Mouse (Mus musculus): ENCODE measurements around the gene Lmntd1.
"Not testable (repeated sequence)": the region's sequence is repeated elsewhere in the genome, so short reads cannot be mapped to it uniquely, and the experiment has no call there.

The Lmntd1 gene

GRCm38 (mm10) chr6:145342836-145343235, 271.3 kb downstream of the Lmntd1 start:
- no peak for DNase-seq (ENCODE audit: low read depth, low spot score)

DNA sequence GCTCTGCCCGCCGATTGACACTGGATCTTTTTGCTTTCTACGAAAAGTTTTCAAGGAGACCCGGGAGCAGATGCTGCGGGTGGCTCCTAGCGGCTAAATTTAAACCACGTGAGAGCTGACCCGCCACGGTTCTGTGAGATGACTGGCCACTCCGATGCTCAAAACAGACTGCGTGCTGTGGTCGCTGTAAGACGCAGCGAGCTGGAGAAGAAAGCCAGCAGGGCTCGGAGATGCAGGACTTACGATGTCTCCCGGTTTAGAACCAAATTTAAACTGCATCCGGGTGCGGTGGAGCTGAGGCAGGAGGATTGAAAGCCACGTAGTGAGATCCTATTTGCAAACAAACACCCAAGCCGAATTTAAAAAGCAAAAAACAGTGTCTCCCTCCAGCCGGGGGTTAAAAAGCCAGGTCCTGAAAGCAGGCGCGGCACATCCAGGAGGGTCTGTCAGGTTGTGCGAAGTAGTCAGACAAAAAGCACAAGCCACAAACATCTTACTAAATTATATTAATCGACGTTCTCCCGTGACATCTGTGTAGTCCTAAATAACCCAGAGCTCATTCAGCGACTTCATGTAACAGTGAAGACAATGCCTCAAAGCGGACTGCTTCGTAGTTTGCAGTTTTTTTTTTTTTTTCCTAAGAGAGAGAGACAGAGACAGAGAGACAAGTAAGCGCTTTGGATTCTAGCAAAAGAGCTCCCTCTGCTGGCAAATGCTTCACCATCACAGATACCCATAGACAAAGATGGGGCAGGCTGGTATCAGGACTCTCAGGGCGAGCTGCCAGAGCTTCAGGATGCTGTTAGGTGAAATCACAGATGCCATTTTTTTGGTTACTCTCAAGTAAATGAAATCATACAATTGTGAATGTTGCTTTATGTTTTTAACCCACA, 272.6 kb downstream of the Lmntd1 start:
- DNase-seq (ENCODE audit: low read depth, low spot score), result peak; percentile 89

DNA sequence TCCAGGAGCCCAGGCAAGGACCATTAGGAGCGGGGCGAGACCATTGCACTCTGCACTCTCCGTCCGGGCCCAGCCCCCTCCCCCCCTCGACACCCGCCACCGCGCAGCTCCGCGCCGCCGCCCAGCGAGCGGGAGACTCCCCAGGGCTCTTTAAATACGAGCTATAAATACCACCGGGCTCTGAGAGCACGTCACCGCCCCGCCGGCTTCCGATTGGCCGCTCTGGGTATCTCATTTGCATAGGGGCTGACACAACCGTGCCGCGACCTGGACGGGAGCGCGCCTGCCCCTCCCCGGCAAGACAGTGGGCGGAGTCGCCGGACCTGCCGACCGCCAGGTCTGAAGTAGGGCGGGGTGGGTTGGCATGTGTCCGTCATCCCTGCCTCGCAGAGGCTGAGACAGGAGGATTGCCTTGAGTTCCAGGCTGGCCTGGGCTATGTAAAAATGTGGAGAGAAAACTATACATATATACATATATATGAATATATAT, 273.4 kb downstream of the Lmntd1 start:
- peak; percentile 90 for DNase-seq (ENCODE audit: low read depth, low spot score)

GRCm38 (mm10) chr6:145339956-145340656, 274.0 kb downstream of the Lmntd1 start:
- no peak for DNase-seq (ENCODE audit: low read depth, low spot score)

GRCm38 (mm10) chr6:145338571-145339294, 275.4 kb downstream of the Lmntd1 start:
- DNase-seq (ENCODE audit: low read depth, low spot score), result no peak

- not testable (repeated sequence) for DNase-seq (ENCODE audit: low read depth, low spot score)
Observed at GRCm38 (mm10) chr6:145337521-145337920, 276.6 kb downstream of the Lmntd1 start.

GRCm38 (mm10) chr6:145335876-145336768, 278.0 kb downstream of the Lmntd1 start:
- no peak for DNase-seq (ENCODE audit: low read depth, low spot score)

GRCm38 (mm10) chr6:145334211-145334610, 279.9 kb downstream of the Lmntd1 start:
- DNase-seq (ENCODE audit: low read depth, low spot score), result no peak

- peak; percentile 72 for DNase-seq (ENCODE audit: low read depth, low spot score)
Observed at GRCm38 (mm10) chr6:145326141-145326806, 287.8 kb downstream of the Lmntd1 start.

- no peak for DNase-seq (ENCODE audit: low read depth, low spot score)
Observed at GRCm38 (mm10) chr6:145325095-145325494, 289.0 kb downstream of the Lmntd1 start.

DNA sequence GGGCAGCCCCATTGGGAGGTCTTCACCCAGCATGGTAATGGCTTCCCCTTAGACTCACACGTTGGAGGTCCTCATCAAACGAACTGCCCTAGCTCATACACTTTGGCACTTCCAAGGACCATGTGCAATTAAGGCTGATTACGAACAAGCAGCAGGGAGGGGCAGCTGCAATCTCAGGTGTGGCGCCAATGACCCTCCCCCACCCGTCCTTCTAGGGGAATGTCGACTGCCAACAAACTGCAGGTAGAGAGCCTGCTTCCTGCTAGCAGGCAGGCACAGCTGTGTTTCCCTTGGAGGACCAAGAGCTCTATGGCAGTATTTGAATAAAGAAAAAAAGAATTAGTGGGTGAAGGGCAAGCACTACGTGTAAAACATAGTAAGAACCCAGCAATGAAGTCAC, 289.6 kb downstream of the Lmntd1 start:
- no peak for DNase-seq (ENCODE audit: low read depth, low spot score)

GRCm38 (mm10) chr6:145322246-145322645, 291.9 kb downstream of the Lmntd1 start:
- DNase-seq (ENCODE audit: low read depth, low spot score), result no peak

DNA sequence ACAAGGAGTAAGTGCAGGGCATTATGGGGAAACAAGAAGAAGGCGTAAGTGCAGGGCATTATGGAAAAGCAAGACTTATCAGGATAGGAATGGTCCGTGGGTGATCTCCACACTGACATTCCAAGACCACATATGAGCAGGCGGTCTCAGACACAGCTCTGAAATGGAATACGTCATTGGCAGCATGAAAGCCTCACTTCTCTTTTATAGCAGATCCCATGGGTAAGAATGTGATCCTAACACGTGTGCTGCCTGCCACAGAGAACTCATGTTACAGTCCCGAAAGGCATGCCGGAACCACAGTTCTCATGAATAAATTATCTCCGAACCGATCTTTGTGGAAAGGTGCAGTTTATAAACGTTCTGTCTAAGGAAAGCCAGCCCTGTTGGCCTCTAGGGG, 294.0 kb downstream of the Lmntd1 start:
- DNase-seq (ENCODE audit: low read depth, low spot score), result no peak
